8 mouse cellular contexts compared by ENCODE assay signal in genomic region chr11:75133391-75133790, GRCm38 (mm10). TPM values are rescaled to one million over a fixed set of nuclear protein-coding genes. Genes with fewer than 3 reads are reported as not detected.
DNase-seq lines count a peak whose midpoint lies in the region; ATAC-seq and TF ChIP-seq lines count a peak whose summit lies in the region.
"Had no signal": no experiment of that assay in that cellular context is flagged by ENCODE, and none has a peak within 500 bp of the region (broad histone marks: within the 10 kb centered on the region; RNA-seq: fewer than 3 reads in every experiment).

No protein-coding gene starts in this region.

- peaks cover 40% of the 10 kb centered on the region for H3K4me1 ChIP-seq in kidney, adult 2 months (ENCODE audit: control insufficient read depth, insufficient read depth, low read length)
- H3K4me1 ChIP-seq in intestine, embryonic 16.5 days (ENCODE audit: control insufficient read depth, insufficient read depth, low read length), result peaks cover 19% of the 10 kb centered on the region

- no peaks in the 10 kb centered on the region for H3K27me3 ChIP-seq in kidney, adult 2 months (replicated peaks; ENCODE audit: control insufficient read depth, insufficient read depth, low read length)
- no peaks in the 10 kb centered on the region for H3K27me3 ChIP-seq in intestine, embryonic 16.5 days (replicated peaks; ENCODE audit: control insufficient read depth, insufficient read depth, low read length)

- 85% methylated on average over 5 of the region's 5 CpGs for WGBS in kidney, adult 2 months
- 84% methylated on average over 5 of the region's 5 CpGs for WGBS in intestine, embryonic 16.5 days

- TF ChIP-seq CTCF in kidney, adult 2 months (conservative IDR thresholded peaks at IDR 0.05; ENCODE audit: insufficient read depth, insufficient read length, low read depth, low read length), result no peak

- no peak for ATAC-seq in intestine, embryonic 16.5 days
- ATAC-seq in megakaryocyte, adult 5-6 weeks (ENCODE audit: poor library complexity, severe bottlenecking), result no peak

- DNase-seq in kidney, adult 2 months, result no peak
- DNase-seq in kidney, postnatal 36 days, result no peak
- DNase-seq in cerebellum, adult 18-20 months, result peak; percentile 58 to 60
- DNase-seq in cerebellum, adult 9-10 months, result peak; percentile 74
- no peak for DNase-seq in adrenal gland, postnatal 25 days
- DNase-seq: thymus, postnatal 14 days had no signal

- peak overlapping the region; percentile 71 for H3K27ac ChIP-seq in kidney, adult 2 months (ENCODE audit: insufficient read depth, low read depth, low read length)
- H3K27ac ChIP-seq in intestine, embryonic 16.5 days (ENCODE audit: low read length), result peak overlapping the region; percentile 67

- no peaks in the 10 kb centered on the region for H3K9me3 ChIP-seq in intestine, embryonic 16.5 days (ENCODE audit: control insufficient read depth, low read length)

- TF ChIP-seq POLR2A in kidney, adult 2 months (IDR thresholded peaks at IDR 0.05; ENCODE audit: low read depth, low read length), result no peak

- H3K4me3 ChIP-seq in kidney, adult 2 months (ENCODE audit: insufficient read depth, low read depth, low read length), result no peak overlapping the region
- H3K4me3 ChIP-seq in intestine, embryonic 16.5 days (ENCODE audit: low read length), result no peak overlapping the region

- no peaks in the 10 kb centered on the region for H3K36me3 ChIP-seq in kidney, adult 2 months (ENCODE audit: control insufficient read depth, insufficient read depth, low read length)
- 0 out of 2 replicates have a peak, but pooled peaks cover 2% of the 10 kb centered on the region for H3K36me3 ChIP-seq in intestine, embryonic 16.5 days (ENCODE audit: control insufficient read depth, insufficient read depth, low read length)

- no peak overlapping the region for H3K9ac ChIP-seq in intestine, embryonic 16.5 days (ENCODE audit: low read depth, low read length)

- H3K4me2 ChIP-seq in intestine, embryonic 16.5 days (ENCODE audit: low read depth, low read length), result no peak overlapping the region

RNA-seq across cellular contexts. Expression of gene Hic1, which starts 35.9 kb away (rescaled TPM):
- 8.6 and 12.6 TPM in 2 replicates for polyA plus RNA-seq in kidney, adult 2 months (2012; rRNA removed)
- 7.1 and 8.6 TPM in 2 replicates for polyA plus RNA-seq in intestine, embryonic 16.5 days (2015; fragmentation: Nextera tagmentation; extraction: Ambion mirVana)
- total RNA-seq in adrenal gland, postnatal 25 days (2021), result 7.3 and 9.9 TPM in 2 replicates
- 0.14 TPM in 1 of 2 replicates, not detected in the other for total RNA-seq in megakaryocyte, adult 5-6 weeks (2015)
- total RNA-seq in megakaryocyte, adult 5-6 weeks (2017), result 0.04 and 0.07 TPM in 2 replicates

RNA-seq across cellular contexts. Expression of gene Ovca2, which starts 45.2 kb away (rescaled TPM):
- polyA plus RNA-seq in kidney, adult 2 months (2012; rRNA removed), result 18.6 and 33.7 TPM in 2 replicates
- polyA plus RNA-seq in intestine, embryonic 16.5 days (2015; fragmentation: Nextera tagmentation; extraction: Ambion mirVana), result 18.7 and 23.9 TPM in 2 replicates
- 22.4 and 23.9 TPM in 2 replicates for total RNA-seq in adrenal gland, postnatal 25 days (2021)
- total RNA-seq in megakaryocyte, adult 5-6 weeks (2015), result 11.5 and 17.2 TPM in 2 replicates
- total RNA-seq in megakaryocyte, adult 5-6 weeks (2017), result 7.8 and 11.0 TPM in 2 replicates

RNA-seq across cellular contexts. Expression of gene Dph1, which starts 57.6 kb away (rescaled TPM):
- polyA plus RNA-seq in kidney, adult 2 months (2012; rRNA removed), result 40.2 and 46.7 TPM in 2 replicates
- 20.3 and 22.7 TPM in 2 replicates for polyA plus RNA-seq in intestine, embryonic 16.5 days (2015; fragmentation: Nextera tagmentation; extraction: Ambion mirVana)
- 29.2 and 34.4 TPM in 2 replicates for total RNA-seq in adrenal gland, postnatal 25 days (2021)
- 0.52 and 1.3 TPM in 2 replicates for total RNA-seq in megakaryocyte, adult 5-6 weeks (2015)
- total RNA-seq in megakaryocyte, adult 5-6 weeks (2017), result 1.8 and 2.0 TPM in 2 replicates

Comparison
In these comparisons a context has a peak if more than half of its experiments do, and no peak if none do; other contexts are left out.
1. DNase-seq: peak in cerebellum, adult 18-20 months (2 of 2) and cerebellum, adult 9-10 months (single experiment); none in kidney, adult 2 months (single experiment), kidney, postnatal 36 days (0 of 2) and adrenal gland, postnatal 25 days (single experiment).
2. RNA of gene Dph1, which starts 57.6 kb away (total RNA-seq): 29.2 to 34.4 TPM in adrenal gland, postnatal 25 days; 0.52 to 2.0 TPM in megakaryocyte, adult 5-6 weeks; every median in the first group is over 10 times any median in the second.